Mouse (Mus musculus): ENCODE results near the gene Unc5c. TPM values are rescaled to one million over a fixed set of nuclear protein-coding genes. Genes with fewer than 3 reads are reported as not detected.

Gene Unc5c
- total RNA-seq (2021), result 1 to 10 TPM; 6.1 to 7.7 TPM
- long read RNA-seq, experiment 1, result 0 reads
- long read RNA-seq, experiment 2, partial matches to known transcripts, result 1 of 2 reads
- long read RNA-seq, experiment 2, other reads (novel, unspliced or antisense), result 1 of 2 reads

DNA sequence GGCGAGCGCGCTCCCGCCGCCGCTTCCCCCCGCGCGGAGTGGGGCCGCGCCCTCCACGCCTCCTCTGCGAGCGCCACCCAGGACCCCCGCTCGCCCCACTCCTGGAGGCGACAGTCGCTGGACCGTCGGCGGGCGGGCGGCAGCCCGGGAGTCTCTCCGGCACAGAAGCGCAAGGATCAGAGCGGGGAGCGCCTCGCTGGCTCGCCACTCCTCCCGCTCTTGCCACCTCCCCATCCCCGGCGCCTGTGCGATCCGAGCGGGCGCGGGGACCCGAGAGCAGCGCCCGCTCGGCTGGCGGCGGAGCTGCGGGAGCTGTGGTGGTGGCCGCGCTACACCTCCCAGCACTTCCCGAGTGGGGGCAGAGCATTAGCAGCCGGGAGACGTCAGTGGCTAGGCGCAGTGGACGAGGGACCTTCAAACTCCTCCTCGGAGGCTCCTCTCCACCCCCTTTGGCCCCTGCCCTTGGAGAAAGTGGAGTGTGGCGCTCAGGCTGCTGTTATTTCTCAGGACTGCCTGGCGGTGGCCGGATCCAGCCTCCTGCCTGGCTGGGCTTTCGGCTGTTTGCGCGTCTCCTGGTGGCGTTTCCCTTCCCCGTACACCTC, at the start of gene Unc5c:
TSS of gene Unc5c (plus strand) at position 113 of the 602 bp plus-strand sequence.
- DNase-seq (ENCODE audit: low spot score in 2 of 2), result peak; percentile 45 to 75

DNA sequence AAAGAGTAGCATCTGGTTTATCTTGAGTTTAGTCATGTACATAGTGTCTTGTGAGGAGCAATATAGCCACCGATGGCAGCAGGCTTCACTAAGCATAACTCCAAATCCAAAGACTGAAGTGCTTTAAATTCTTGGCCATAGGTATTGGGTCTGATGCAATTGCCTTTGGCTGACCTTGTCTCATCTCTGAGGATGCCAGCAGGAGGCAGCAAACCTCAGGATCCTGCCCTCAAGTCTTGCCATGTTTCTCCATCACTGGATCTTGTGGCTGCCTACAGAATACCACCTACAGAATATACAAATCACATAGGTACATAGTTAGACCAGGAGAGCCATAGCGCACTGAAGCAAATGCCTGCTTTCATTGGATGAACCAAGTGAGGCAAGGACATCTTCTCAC, 7.5 kb upstream of the Unc5c start:
- no peak for DNase-seq (ENCODE audit: low spot score in 2 of 2)

DNA sequence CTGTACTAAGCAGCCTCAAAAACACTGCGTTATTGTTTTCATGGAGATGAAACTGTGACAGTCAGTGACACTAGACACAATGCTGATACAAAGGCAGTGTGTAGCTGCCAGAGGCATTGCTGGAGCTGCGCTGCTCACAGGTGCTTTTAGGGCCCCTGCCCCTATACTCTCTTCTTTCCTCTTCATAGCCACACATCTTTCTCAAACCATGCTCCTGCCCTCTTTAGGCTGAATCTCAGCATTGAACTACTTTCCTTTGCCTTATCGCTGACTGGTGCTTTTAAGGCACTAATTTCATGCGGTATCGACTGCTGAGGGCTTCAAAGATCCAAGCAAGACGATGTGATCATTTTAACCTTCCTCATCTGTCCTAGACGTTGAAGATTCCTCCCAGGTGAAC, 2.5 kb upstream of the Unc5c start:
- DNase-seq (ENCODE audit: low spot score in 2 of 2), result no peak

DNA sequence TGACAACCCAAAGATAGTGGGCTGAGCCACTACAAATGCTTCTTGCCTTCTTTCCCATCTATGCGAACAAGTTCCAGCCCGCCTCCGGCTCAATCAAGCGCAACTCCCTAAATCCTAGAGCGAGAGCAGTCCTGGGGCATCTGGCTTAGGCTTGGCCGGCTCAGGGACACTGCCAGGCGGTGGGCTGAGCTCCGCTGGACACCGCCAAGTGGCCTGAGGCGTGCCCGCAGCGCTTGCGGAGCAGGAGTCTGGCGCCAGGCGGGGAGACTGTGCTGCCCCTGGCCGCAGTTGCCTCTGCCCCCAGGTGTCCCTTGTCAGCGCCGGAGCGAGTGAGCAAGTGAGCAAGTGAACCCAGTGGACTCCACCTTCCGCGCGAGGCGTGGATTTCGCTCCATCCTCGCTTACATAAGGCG, 319 bp upstream of the Unc5c start:
- peak; percentile 43 to 60 for DNase-seq (ENCODE audit: low spot score in 2 of 2)

DNA sequence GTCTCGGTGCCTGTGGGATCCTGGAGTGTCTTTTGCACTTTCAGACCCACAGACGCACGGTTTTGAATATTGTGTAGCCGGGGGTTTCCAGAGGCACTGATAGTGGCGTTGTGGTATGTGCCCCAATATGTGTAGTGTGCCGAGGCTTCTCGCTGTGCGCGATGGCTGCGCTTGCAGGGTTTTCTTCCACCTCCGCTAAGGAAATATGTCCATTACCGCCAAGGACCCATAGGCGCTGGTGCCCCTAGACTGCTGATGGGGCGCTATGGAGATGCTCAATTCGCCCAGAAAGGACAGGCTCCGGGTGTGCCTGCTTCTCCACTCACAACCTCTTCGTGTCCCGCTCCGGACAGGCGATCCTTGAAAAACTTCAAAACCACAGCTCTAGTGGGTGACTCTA, 1.0 kb downstream of the Unc5c start:
- DNase-seq (ENCODE audit: low spot score in 2 of 2), result peak; percentile 18 to 28

DNA sequence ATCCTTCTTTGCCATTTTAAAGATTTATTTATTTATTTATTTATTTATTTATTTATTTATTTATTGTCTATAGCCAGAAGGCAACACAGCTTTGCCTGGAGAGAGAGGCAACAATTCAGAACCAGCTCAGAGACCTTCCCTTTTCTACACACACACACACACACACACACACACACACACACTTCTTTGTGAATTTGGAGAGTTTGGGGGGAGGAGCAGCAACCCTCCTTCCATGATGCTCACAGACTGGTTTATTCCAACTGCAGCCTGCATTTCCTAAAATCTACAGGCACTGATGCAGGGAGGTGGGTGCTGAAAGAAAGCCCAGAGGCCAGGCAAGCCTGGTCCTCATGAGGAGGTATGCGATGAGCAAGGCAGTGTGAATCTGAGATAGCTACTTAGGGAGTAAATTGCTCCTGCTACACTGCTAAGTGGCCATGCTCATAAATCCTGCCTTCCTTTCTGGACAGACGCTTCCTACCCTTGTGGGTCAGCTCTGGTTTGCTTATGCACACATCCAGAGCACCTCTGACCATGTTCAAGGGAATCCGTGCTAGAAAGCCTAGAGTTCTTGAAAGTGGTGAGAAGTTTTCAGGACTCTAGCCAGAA, 1.8 kb downstream of the Unc5c start:
- DNase-seq (ENCODE audit: low spot score in 2 of 2), result no peak

DNA sequence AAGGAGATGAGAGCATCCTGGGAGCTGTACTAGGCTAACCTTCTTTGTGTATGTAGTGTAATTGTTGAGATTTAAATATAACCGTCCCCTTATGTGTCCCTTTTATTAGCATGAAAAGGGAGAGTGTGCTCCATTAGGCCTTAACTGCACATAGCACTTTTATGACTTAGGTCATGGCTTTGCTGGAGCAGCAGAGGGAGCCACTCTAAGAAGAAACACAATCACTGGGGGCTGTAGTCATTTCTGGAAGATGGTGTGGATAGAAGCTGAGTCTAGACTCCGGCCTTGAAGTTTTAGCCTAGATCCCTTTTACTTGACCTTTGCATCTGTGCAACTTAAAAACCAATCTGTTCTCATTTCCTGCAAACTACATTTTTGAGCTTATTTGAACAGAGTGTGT, 4.3 kb downstream of the Unc5c start:
- DNase-seq (ENCODE audit: low spot score in 2 of 2), result no peak

DNA sequence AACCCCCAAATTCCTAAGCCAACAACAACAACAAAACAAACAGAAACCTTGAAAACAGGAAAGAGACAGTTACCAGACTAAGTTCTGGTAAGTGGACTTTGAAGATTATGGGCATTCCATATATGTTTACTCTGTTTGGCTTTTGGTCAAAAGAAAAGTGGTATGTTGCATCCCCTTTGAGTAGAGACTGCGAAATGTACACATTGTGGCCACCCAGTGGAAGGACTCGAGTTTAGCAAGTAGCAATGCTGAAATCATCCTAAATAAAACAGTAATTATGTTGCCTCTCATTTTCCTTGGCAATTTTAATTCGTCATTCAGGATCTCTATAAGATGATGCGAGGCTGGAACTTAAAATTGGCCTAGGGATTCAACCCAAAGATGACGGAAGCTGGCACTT, 8.2 kb downstream of the Unc5c start:
- no peak for DNase-seq (ENCODE audit: low spot score in 2 of 2)

DNA sequence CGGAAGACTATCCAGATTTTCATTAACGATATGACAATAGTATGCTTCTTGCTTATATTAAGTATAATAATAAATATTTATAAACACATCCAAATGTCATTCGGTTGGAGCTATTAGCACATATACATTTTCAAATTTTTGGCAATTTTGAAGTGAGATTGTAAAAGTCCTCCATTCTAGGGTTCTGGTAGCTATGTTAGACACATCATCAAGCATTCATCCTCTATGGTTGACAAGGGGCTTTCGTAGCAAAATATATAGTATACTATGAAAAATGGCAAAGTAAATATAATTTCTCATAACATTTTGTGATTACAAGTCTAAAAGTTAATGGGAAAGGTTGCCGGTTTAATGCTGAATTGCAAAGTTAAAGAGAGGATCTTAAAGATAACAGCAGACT, 10.4 kb downstream of the Unc5c start:
- DNase-seq (ENCODE audit: low spot score in 2 of 2), result no peak

DNA sequence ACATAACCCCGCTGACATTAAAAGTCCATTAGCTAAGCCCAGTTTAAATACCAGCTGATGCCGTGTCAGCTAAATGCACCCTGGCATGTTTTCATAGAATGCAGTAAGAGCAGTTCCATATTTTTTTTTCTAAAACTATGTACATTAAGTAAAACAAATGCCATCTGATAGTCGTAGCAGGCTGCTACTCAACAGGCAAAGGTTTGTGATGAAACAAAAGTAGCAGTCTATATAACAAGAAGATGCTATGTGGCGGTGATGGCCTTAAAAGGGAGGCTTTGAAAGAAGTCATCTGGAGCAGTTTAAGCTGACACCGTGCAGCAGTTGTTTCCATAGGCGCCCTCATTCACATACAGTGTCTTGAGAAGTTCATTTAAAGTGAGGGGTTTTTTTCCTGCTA, 10.9 kb downstream of the Unc5c start:
- DNase-seq (ENCODE audit: low spot score in 2 of 2), result no peak

DNA sequence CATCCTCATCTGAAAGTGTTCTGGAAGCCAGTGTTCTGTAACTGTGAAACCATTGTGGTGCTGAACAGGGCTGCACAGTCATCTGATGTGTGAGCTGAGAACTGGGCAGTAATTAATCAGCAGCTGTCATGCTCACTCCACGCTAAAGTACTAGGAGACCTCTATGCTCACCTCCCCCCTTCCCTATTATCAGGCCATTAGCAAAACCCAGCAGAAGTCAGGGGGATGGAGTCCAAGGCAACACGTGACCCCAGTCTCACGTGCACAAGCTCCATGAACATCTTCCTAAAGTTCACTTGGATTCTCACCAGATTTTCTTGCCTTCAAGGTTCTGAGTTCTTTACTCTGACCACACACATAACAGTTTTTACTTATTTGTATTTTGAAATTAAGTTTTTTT, 11.7 kb downstream of the Unc5c start:
- no peak for DNase-seq (ENCODE audit: low spot score in 2 of 2)

DNA sequence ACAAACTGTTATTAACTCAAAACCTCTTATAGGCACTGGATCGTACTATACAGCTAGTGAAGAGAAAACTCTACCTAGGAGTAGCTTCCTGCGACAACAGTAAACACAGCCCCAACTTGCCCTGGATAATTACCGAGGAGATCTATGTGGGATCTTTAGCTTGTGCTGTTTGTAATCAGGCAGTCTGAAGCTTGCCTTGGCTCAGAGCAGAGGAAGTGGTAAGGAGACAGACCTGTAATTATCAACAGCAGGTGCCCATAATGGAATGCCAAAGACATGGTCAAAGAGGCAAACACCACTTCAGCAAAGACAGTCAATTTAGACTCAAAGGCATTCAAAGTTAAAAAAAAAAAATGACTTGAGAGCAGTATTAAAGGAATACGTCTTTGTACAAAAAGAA, 17.4 kb downstream of the Unc5c start:
- no peak for DNase-seq (ENCODE audit: low spot score in 2 of 2)

DNA sequence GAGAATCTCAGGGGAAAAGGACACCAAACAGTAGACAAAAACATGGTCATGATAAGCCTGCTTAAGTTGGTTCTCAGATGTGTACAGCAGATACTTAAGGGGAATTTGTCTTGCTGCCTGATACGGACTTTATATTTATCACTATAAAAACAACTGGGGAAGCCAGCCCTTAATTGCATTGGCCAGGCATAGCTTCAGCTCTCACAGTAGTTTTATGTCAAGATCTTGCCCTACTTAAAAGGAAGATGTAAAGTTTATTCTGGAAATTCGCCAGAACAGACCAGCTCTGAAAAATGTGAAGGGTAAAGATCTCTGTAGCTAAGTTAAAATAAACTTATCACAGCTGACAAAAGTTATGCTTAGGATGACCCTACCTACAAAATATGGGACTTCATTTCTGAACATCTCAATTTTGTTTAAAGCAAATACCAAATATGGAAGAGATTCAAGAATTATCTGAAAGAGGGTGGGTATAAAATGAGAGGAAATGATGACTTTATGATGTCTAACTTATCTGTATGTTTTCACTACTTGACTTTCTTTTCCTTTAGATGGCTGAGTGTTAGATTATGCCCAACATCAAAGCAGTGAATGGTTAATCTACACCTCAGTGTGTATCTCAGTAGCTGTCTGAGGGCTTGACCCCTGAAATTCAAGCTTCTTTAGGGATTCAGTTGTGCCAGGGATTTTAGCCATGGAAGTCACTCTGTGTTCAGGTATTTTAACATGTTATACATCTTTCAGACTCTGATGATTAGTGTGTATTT, 18.8 kb downstream of the Unc5c start:
- DNase-seq (ENCODE audit: low spot score in 2 of 2), result no peak

DNA sequence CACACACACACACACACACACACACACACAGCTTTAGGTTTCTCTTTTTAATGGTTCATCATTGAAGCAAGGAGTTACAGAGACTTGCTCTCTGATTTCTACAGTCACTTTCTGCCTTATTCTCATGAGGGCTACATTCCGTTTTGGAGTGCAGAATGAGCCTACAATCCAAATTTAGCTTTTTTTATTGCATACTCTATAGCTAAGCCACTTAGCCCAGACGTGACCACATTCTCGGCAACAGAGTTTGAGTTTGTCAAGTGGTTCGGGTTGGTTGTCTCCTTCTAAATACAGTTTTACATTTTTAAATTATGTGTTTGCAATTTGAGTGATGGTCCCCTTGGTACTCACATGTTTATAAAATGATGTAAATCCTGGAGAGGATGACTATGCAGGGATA, 20.2 kb downstream of the Unc5c start:
- DNase-seq (ENCODE audit: low spot score in 2 of 2), result no peak

DNA sequence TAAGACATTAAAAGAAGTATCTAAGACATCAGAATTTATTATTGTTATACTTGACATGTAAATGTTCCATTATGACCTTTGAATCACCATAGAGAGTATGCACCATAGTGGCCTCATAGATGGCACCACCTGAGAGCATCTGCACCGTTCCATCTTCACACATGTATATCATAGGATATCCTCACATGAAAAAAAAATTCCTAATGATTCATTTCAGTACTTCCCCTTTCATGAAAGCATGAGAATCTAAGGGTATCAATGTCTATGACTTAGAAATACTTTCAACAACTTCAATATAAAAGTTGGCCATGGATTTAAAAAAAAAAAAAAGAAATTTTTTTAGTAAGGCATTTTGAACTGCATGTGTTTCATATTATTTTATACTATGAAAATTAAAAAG, 25.6 kb downstream of the Unc5c start:
- DNase-seq (ENCODE audit: low spot score in 2 of 2), result no peak

DNA sequence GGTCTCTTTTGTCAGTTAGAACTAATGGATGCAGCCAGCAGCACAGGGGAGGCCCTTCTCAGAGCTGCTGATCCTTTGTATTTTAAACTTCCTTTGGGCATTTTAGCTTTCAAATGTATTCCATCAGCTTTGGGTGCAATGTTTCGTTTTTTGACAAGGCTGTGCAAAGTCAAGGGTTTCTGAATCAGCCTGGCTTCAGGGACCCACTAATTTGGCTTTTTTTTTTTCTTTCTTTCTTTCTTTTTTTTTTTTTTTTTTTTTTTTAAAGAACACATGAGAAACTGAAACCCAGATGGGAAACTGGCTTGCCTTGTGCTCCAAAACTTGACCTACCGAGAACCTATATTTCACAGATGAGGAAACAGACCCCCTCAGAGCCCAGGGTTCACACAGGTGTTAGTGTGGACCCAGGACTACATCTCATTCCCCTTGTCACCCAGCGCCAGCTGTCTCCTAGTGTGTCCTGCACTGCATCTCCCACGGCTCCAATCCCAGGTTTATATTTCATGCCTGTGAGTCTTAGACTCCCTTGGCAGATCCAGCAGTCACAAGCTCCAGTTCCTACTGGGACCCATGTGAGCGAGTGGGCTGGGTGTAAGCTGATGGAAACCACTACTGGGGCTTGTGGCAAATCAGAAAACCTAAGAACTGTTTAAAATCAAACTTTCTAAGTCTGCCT, 26.4 kb downstream of the Unc5c start:
- peak in 1 of 2 experiments; percentile 7 for DNase-seq (ENCODE audit: low spot score in 2 of 2)

DNA sequence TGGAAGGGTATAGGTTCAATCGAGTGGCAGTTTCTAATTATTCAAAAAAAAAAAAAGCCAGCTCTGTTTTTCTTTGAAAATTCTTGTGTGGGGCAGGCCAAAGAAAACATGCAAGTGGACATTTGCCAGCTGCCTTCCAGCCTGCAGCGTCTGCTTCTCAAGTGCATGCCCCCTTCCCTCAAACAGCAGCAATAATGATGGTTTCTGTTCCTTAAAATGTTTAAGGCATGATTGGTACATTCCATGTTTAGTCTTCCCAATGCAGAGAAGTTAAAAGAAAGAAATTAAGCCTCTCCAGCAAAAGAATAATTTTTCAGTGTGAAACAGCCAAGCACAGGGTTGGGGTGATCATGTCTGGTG, 26.9 kb downstream of the Unc5c start:
- no peak for DNase-seq (ENCODE audit: low spot score in 2 of 2)

DNA sequence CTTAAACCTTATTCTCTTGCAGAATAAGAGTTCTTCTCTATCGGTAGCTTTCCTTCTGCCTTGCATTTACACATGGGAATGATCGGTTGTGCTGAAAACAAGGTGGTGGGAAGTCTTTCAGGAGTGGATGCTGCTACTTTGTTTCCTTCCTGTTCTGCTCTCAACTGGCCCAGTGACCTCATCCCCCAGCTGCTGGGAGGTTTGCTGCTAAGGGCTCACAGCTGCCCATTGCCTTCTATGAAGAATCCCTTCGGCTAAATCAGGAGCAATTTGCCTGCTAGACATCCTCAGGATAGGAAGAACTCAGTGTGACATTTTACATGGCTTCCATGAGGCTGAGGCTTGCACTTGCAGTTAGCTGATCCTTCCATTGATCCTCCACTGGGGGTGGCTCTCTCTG, 28.0 kb downstream of the Unc5c start:
- DNase-seq (ENCODE audit: low spot score in 2 of 2), result no peak

DNA sequence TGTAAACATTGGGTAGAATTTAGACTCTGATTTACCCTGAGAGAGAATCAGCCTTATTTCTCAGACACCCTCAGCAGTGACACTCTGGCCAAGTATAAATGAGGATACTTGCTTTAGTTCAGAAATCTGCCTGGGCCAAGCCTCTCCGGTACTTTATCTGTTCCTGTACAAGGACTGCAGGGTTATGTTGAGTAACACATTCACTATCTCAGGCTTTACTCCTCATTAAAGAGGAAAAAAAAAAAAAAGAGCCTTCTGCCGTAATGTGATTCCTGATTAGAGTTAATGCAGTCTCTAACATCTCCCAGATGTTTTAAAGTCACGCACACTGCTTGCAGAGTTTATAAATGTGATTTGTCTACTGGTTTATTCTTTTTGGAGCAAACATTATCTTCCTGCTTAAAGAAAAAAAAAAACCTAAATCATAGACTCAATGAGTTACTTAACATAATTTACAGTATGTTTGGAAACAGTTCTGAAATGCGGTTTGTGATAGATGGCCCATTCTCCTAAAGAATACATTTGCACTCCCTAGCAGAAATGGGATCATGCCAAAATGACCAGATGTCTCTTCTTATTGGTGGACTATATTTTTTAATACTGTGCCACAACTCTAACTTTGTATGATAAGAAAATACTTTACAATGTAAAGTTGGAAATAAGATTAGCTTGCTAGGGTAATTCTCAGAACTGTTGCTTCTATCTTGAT, 33.5 kb downstream of the Unc5c start:
- DNase-seq (ENCODE audit: low spot score in 2 of 2), result no peak

DNA sequence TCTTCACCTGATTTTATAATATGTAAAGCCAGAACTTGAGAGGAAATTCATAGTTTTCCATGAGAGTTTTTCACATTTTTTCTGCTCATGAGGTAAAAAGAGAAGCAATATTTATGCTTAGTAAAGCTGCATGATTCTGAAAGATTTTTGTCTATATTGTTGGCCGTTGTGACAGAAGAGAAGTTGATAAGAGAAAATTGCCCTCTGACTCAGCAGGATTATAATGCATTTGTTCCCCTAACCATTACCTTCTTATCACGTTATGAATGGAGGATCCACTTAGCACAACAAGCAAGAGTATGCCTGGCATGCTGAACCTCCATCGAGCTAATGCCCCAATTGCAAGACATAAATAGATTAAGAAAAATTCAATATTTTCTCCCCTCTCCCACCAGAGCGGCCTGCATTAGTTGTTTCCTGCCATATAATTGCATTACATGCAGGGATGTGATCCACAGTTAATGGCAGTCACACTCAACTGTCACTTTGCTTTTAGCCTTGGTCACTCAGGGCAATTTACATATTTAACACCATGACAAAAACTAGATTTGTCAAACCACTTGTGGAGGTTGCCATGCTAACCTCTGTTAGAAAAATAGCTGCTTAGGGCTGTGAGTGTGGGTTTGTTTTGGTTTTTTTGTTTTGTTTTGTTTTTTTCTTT, 37.0 kb downstream of the Unc5c start:
- DNase-seq (ENCODE audit: low spot score in 2 of 2), result no peak

DNA sequence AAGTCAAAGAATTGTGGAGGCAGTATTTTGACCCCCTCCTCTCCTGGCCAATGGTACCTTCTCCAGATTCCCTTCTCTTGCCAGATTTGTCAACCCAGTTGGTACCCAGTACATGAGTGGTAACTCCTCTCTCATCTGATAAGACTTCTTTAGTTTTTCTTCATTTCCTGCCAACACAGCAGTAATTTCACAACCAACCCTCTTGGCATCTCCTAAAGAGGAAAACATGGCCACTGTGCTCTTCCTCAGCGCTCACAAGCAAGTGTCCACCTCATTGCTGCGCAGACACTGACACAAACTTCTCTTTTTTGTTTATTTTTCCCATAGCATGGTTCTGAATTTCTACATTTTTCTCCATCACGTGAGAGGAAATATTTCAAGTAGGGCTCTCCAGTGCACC, 38.3 kb downstream of the Unc5c start:
- DNase-seq (ENCODE audit: low spot score in 2 of 2), result no peak

Data from adrenal gland, adult 18-20 months (tissue).